Mouse (Mus musculus) testis, adult 10 weeks (tissue): ENCODE data around the gene Cryge. TPM values are rescaled to one million over a fixed set of nuclear protein-coding genes. Genes with fewer than 3 reads are reported as not detected.

ENCODE experiments used
- polyA plus RNA-seq: library from polyadenylated mRNA; stranded (reverse); fragments of 350-450 nt; fragmentation: Illumina TruSeq; extraction: RNeasy Lipid Tissue Mini Kit (QIAGEN cat#74804); gene quantifications from one replicate; pipeline ENCODE4 v1.2.3, GENCODE M21; 2014; ENCODE audit warnings: low read depth, low replicate concordance

Gene Cryge
- not detected for polyA plus RNA-seq

GRCm38 (mm10) chr1:65050952-65051351, at the start of gene Cryge:
Gene Cryge (minus strand): TSS chr1:65051149.

GRCm38 (mm10) chr1:65082188-65082587, 31.2 kb upstream of the Cryge start, which contains the start of gene Crygb:
Gene Crygb (minus strand): TSS chr1:65082288.

GRCm38 (mm10) chr1:65073589-65073988, 22.6 kb upstream of the Cryge start, which contains the start of gene Crygc:
Gene Crygc (minus strand): TSS chr1:65073689.

GRCm38 (mm10) chr1:65063352-65063751, 12.4 kb upstream of the Cryge start, which contains the start of gene Crygd:
Gene Crygd (minus strand): TSS chr1:65063452.

GRCm38 (mm10) chr1:65032641-65033040, 18.3 kb downstream of the Cryge start, which contains the start of gene Akr1cl:
Gene Akr1cl (minus strand): TSS chr1:65032759.

Other genes starting within 250 kb of the Cryge start
- gene Plekhm3, start 94.3 kb downstream of the Cryge start, polyA plus RNA-seq = 2.7 TPM
- gene Akr1cl, start 18.4 kb downstream of the Cryge start, polyA plus RNA-seq = 234 TPM
- not detected for gene Crygd, start 12.3 kb upstream of the Cryge start, polyA plus RNA-seq
- gene Crygc, start 22.5 kb upstream of the Cryge start, polyA plus RNA-seq = not detected
- not detected for gene Crygb, start 31.1 kb upstream of the Cryge start, polyA plus RNA-seq
- gene Cryga, start 52.2 kb upstream of the Cryge start, polyA plus RNA-seq = not detected
- gene Gm28845, start 68.4 kb upstream of the Cryge start, polyA plus RNA-seq = not detected
- gene D630023F18Rik, start 72.1 kb upstream of the Cryge start, polyA plus RNA-seq = not detected
- gene Idh1, start 135.4 kb upstream of the Cryge start, polyA plus RNA-seq = 100.0 TPM
- gene Pikfyve, start 135.5 kb upstream of the Cryge start, polyA plus RNA-seq = 16.2 TPM
- 3.8 TPM for gene Pth2r, start 230.9 kb upstream of the Cryge start, polyA plus RNA-seq